Mouse (Mus musculus) myocyte (in vitro differentiated cells): ENCODE measurements around the gene Srpk2. TPM values are rescaled to one million over a fixed set of nuclear protein-coding genes. Genes with fewer than 3 reads are reported as not detected.

Experiments used
- H3K27me3 ChIP-seq: one replicate; pipeline ENCODE4 v1.6.1; 2011; ENCODE audit not compliant: control insufficient read depth, insufficient read depth, insufficient read length
- H3K36me3 ChIP-seq: one replicate; pipeline ENCODE4 v1.6.1; 2011; ENCODE audit not compliant: control insufficient read depth, insufficient read depth
- H3K4me2 ChIP-seq: one replicate; pipeline ENCODE4 v1.6.1; 2011; ENCODE audit warnings: low read depth, control low read depth
- H3K4me3 ChIP-seq: one replicate; pipeline ENCODE4 v1.5.1; 2011; ENCODE audit warnings: mild to moderate bottlenecking, control low read depth, moderate library complexity
- H3K79me2 ChIP-seq: one replicate; pipeline ENCODE4 v1.6.1; 2011; ENCODE audit not compliant: control insufficient read depth, insufficient read depth
- H3ac ChIP-seq: one replicate; pipeline ENCODE4 v1.6.1; 2011; ENCODE audit not compliant: control insufficient read depth, insufficient read length
- CEBPB ChIP-seq: IDR thresholded peaks from 2 replicates; pipeline ENCODE4 v1.6.1; 2011; ENCODE audit warnings: mild to moderate bottlenecking, moderate library complexity; ENCODE audit not compliant: poor library complexity, insufficient read depth, severe bottlenecking
- E2F4 ChIP-seq: IDR thresholded peaks from one replicate; pipeline ENCODE4 v1.6.1; 2011; ENCODE audit warnings: mild to moderate bottlenecking, control low read depth, moderate library complexity; ENCODE audit not compliant: insufficient read depth
- MAX ChIP-seq: IDR thresholded peaks from one replicate; pipeline ENCODE4 v1.6.1; 2011; ENCODE audit warnings: low read depth, mild to moderate bottlenecking, control low read depth
- MYOD1 ChIP-seq, 3 experiments: IDR thresholded peaks; one replicate each; pipeline ENCODE4 v1.6.1; 2011; ENCODE audit warnings: control low read depth in 2 of 3, low read depth in 2 of 3, mild to moderate bottlenecking in 2 of 3, moderate library complexity in 1 of 3; ENCODE audit not compliant: insufficient read length in 2 of 3, control insufficient read depth in 1 of 3
- MYOG ChIP-seq, 3 experiments: IDR thresholded peaks; one replicate each; pipeline ENCODE4 v1.6.1; 2011; ENCODE audit warnings: control low read depth in 2 of 3, low read depth in 2 of 3, mild to moderate bottlenecking in 2 of 3; ENCODE audit not compliant: insufficient read length in 2 of 3, control insufficient read depth in 1 of 3, insufficient read depth in 1 of 3
- POLR2A ChIP-seq: IDR thresholded peaks from one replicate; pipeline ENCODE4 v1.6.1; 2011; ENCODE audit warnings: low read depth, mild to moderate bottlenecking, control low read depth, moderate library complexity; ENCODE audit not compliant: insufficient read length
- POLR2AphosphoS2 ChIP-seq: IDR thresholded peaks from one replicate; pipeline ENCODE4 v1.6.1; 2011; ENCODE audit warnings: low read depth, control low read depth; ENCODE audit not compliant: insufficient read length
- REST ChIP-seq: IDR thresholded peaks from one replicate; pipeline ENCODE4 v1.6.1; 2011; ENCODE audit warnings: mild to moderate bottlenecking, control low read depth, moderate library complexity; ENCODE audit not compliant: insufficient read depth, insufficient read length
- SRF ChIP-seq: IDR thresholded peaks from one replicate; pipeline ENCODE4 v1.6.1; 2011; ENCODE audit warnings: low read depth; ENCODE audit not compliant: control insufficient read depth, insufficient read length
- TCF12 ChIP-seq: IDR thresholded peaks from one replicate; pipeline ENCODE4 v1.6.1; 2011; ENCODE audit warnings: mild to moderate bottlenecking, control low read depth; ENCODE audit not compliant: poor library complexity, insufficient read depth, severe bottlenecking
- TCF3 ChIP-seq: IDR thresholded peaks from one replicate; pipeline ENCODE4 v1.6.1; 2011; ENCODE audit warnings: low read depth, control low read depth; ENCODE audit not compliant: insufficient read length
- USF1 ChIP-seq: IDR thresholded peaks from one replicate; pipeline ENCODE4 v1.6.1; 2011; ENCODE audit warnings: low read depth, mild to moderate bottlenecking, control low read depth, moderate library complexity
- polyA plus RNA-seq: library from polyadenylated mRNA; unstranded; fragments of >200 nt; fragmentation: generic; extraction: Trizol; gene quantifications from one replicate; pipeline ENCODE4 v1.2.1, GENCODE M21; 2012; ENCODE audit warnings: missing spikeins

Srpk2 gene
- polyA plus RNA-seq, 1 experiment: 8.1 TPM

DNA sequence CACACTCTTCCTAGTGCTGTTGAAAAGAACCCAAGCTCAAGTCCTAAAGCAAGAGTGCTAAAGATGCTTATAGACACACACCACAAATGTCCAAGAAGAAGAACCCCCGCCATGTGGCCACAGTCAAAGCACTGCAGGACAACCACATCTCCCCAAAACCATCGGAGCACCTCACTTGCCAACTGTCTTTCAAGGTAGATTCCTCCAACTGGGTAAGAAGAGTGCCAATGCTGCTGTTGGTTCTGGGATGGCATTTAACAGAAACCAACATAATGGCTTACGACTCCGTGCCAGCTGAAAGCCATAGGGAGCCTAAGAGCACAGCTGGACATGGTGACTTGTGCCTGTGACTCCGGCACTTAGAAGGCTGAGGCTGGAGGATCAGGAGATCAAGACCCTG lies 173.0 kb downstream of the Srpk2 start:
- no peak overlapping the region for H3ac ChIP-seq
- H3K4me2 ChIP-seq: no peak overlapping the region
- no peaks in the 10 kb centered on the region for H3K27me3 ChIP-seq
- no peaks in the 10 kb centered on the region for H3K79me2 ChIP-seq
- H3K36me3 ChIP-seq: peaks cover 9% of the 10 kb centered on the region
- TF ChIP-seq POLR2A: no peak
- TF ChIP-seq CEBPB: no peak
- no peak for TF ChIP-seq MYOD1 (IDR thresholded peaks at IDR 0.05; ENCODE audit: control insufficient read depth in 1 of 3, insufficient read length in 2 of 3, low read depth in 2 of 3)
- TF ChIP-seq MAX: no peak
- no peak for TF ChIP-seq POLR2AphosphoS2
- TF ChIP-seq E2F4: no peak
- TF ChIP-seq USF1: no peak
- TF ChIP-seq MYOG (IDR thresholded peaks at IDR 0.05; ENCODE audit: control insufficient read depth in 1 of 3, insufficient read depth in 1 of 3, insufficient read length in 2 of 3, low read depth in 2 of 3): no peak
- no peak for TF ChIP-seq REST
- no peak for TF ChIP-seq TCF12
- TF ChIP-seq TCF3: no peak
- no peak for TF ChIP-seq SRF
- no peak overlapping the region for H3K4me3 ChIP-seq

DNA sequence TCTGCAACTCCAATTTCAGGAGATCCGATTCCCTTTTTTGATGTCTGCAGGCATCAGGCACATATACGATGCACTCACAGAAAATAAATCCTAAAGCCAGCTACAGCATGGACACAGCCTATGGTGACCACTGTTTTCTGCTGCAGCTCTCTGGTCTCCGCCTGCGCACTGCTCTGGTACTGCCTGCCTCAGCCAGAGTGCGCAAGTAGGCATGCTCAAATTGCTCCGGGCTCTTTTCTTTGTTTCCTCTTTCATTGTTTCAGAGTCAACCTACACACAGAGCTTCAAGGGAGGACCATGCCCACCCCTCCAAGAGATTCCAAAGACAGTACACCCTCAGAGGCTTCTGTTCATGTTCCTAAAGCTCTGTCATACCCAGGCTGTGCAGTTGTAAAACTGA lies 175.8 kb downstream of the Srpk2 start:
- Histone ChIP-seq H3K36me3 (peaks cover 14% of the 10 kb centered on the region), H3ac (no peak overlapping the region)
- TF ChIP-seq MAX (no peak), POLR2A (no peak), TCF12 (no peak), POLR2AphosphoS2 (no peak), MYOD1 (IDR thresholded peaks at IDR 0.05; ENCODE audit: control insufficient read depth in 1 of 3, insufficient read length in 2 of 3, low read depth in 2 of 3) (no peak), REST (no peak), MYOG (IDR thresholded peaks at IDR 0.05; ENCODE audit: control insufficient read depth in 1 of 3, insufficient read depth in 1 of 3, insufficient read length in 2 of 3, low read depth in 2 of 3) (no peak), TCF3 (no peak), CEBPB (no peak), USF1 (no peak), SRF (no peak), E2F4 (no peak)

DNA sequence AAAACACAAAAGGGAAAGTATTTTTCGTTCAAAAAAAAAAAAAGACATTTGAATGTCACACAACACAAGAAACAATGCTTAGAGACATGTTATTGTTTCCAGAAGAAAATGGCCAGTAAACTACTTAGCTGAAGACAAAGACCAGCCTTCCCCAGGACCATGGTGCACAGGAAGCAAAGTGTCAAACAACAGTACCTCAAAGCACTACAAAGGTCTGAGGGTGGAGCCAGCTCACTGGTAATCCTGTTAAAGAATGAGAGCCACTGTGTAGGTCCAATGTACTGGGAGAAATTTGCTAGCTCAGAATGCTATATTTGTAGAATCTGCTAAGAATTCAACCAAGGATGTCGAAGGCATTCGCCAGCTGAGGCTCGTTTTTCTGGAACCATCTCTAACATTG lies 177.2 kb downstream of the Srpk2 start:
- TF ChIP-seq TCF3 (no peak), MYOD1 (IDR thresholded peaks at IDR 0.05; ENCODE audit: control insufficient read depth in 1 of 3, insufficient read length in 2 of 3, low read depth in 2 of 3) (no peak), REST (no peak), MYOG (IDR thresholded peaks at IDR 0.05; ENCODE audit: control insufficient read depth in 1 of 3, insufficient read depth in 1 of 3, insufficient read length in 2 of 3, low read depth in 2 of 3) (no peak), USF1 (no peak), POLR2A (no peak), MAX (no peak), E2F4 (no peak), CEBPB (no peak), POLR2AphosphoS2 (no peak), SRF (no peak), TCF12 (no peak)
- H3K79me2 ChIP-seq: no peaks in the 10 kb centered on the region
- H3K4me3 ChIP-seq: no peak overlapping the region
- peaks cover 24% of the 10 kb centered on the region for H3K36me3 ChIP-seq
- no peaks in the 10 kb centered on the region for H3K27me3 ChIP-seq
- H3K4me2 ChIP-seq: no peak overlapping the region
- H3ac ChIP-seq: no peak overlapping the region

More for the DNA sequence above, 175.8 kb downstream of the Srpk2 start:
- H3K4me3 ChIP-seq: no peak overlapping the region
- no peaks in the 10 kb centered on the region for H3K79me2 ChIP-seq
- H3K27me3 ChIP-seq: no peaks in the 10 kb centered on the region
- no peak overlapping the region for H3K4me2 ChIP-seq

DNA sequence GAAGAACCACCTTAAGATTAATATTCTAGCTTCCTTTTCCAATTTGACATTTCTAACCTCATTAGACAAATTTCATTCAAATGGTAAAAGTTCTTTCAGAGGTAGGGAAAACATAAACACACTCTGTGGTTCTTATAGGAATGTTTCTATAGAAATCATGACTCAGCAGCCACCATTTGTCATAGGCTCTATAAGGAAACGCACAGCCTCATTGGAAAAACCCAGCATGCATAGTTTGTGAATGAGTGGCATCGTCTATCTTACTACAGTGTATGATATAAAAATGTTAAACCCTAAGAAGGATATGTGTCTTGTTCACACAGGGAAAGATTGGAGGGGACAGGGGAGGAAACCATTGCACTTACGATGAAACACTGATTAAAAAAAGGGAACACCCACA lies 178.8 kb downstream of the Srpk2 start:
- Histone ChIP-seq H3K36me3 (peaks cover 35% of the 10 kb centered on the region), H3K27me3 (no peaks in the 10 kb centered on the region), H3K4me2 (no peak overlapping the region), H3K79me2 (no peaks in the 10 kb centered on the region), H3ac (no peak overlapping the region), H3K4me3 (no peak overlapping the region)
- no peak for TF ChIP-seq CEBPB

DNA sequence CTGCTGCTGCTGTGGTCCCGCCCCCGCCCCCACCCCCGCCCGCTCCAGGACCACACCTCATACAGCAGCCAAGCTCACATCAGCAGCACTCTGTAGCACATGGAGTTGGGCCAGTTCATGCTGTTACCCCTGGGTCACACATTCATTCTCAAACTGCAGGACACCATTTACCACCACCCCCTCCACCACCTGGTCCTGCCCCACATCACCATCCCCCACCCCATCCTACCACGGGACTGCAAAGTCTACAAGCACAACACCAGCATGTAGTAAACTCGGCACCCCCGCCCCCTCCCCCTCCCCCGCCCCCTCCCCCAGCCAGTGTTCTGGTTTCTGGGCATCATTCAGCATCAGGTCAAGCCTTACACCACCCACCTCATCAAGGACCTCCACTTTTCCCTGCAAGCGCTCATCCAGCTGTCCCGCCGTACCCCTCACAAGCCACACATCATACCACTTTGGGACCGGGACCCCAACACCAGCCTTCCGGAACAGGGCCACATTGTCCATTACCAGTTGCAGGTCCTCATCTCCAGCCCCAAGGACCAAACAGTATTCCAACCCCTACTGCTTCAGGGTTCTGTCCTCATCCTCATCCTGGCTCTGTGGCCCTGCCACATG lies 182.0 kb downstream of the Srpk2 start:
- Histone ChIP-seq H3ac (no peak overlapping the region), H3K79me2 (no peaks in the 10 kb centered on the region), H3K27me3 (no peaks in the 10 kb centered on the region), H3K4me3 (no peak overlapping the region), H3K36me3 (peaks cover 63% of the 10 kb centered on the region), H3K4me2 (no peak overlapping the region)
- TF ChIP-seq E2F4: no peak
- TF ChIP-seq POLR2AphosphoS2: peak; percentile 78
